Mouse (Mus musculus) T-helper 17 cell (primary cell): ENCODE measurements around the gene Gpr26.

Source experiments
- in situ Hi-C, 2 experiments: fragments of 300-600 bp; cut with MboI, MseI; formaldehyde crosslinking; loops; 1 replicate in 1 of 2; 2 replicates in 1 of 2; pipeline ENCODE4 v1.15.1; 2025; ENCODE audit warnings: high pct_unique_total_duplicates in 2 of 2

The Gpr26 gene

DNA sequence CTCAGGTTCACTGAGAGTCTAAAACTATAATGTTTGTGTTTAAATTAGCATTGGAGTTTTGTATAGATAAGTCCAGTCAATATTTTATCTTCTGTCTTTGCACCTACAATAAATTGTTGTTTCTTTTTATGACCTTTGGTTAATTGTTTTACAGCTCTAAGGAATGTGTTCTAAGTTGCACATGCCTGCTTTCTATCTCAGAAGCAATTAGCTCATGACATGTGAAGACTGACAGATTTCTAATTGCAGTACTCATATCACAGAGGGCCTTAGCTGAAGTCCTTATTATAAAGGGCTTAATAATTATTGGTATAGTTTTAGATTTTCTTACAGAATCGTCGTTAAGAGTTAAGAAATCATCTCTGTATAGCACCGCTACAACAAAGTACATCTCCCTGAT is 49.7 kb downstream of the Gpr26 start:
- in situ Hi-C loops = loop anchor here in 1 of 2 experiments (25.0 kb wide), 1 partner anchor 1546 kb away; no protein-coding TSS in a partner anchor

- in situ Hi-C loops = no loop called here
These were observed 59.3 kb downstream of the Gpr26 start for GRCm38 (mm10) chr7:132025591-132025990.

DNA sequence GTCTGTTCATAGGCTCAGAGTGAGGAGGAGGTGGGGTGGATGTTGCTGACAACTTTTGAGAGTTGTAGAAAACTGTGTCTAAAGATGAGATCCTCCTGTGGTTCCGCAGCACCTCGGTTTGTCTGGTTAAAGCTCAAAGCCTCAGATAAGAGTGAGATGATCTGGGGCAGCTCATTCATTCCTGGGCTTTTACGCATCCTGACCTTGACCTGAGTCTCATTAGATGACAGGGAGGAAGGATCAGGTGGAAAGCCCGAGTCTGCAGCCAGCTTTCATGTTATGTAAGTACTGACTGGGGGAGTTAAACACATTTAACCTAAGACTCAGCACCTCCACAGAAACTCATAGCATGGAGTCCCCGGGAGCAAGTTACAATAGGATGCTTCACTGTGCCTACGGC is 60.4 kb downstream of the Gpr26 start:
- in situ Hi-C loops = no loop called here

- in situ Hi-C loops = no loop called here
These were observed 65.8 kb downstream of the Gpr26 start for GRCm38 (mm10) chr7:132031940-132032531.
